Mouse (Mus musculus) mature B cell (primary cell): ENCODE measurements around the gene Olfr558.

ENCODE experiments used
- in situ Hi-C: fragments of 300-500 bp; cut with MboI; formaldehyde crosslinking; loops from 2 replicates; pipeline ENCODE4 v1.14.3; 2019

Gene Olfr558

DNA sequence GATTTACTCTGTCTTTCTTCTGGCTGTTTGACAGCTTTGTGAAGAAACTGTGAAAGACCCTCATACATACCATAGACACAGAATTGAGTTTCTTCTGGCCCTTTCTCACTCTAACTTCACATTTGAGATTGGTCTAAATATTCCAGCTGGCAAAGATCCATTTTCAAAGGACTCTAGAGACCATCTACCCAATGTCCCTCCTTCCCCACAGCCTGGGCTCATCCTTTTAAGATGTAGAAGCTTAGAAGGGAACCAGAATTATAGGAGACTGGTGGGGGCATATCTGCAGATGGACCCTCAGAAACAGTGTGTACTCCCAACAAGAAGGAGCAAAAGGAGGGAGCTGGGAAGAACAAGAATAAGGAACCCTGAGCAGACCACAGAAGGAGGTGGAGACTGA lies at the start of gene Olfr558:
Gene Olfr558 (plus strand): TSS at position 301 of the 400 bp plus-strand sequence.
- in situ Hi-C loops: no loop called here

- in situ Hi-C loops: no loop called here
Measured at GRCm38 (mm10) chr7:102658523-102658922, 43.5 kb upstream of the Olfr558 start, which contains the start of gene Olfr555. Gene Olfr555 (plus strand): TSS chr7:102658823.

DNA sequence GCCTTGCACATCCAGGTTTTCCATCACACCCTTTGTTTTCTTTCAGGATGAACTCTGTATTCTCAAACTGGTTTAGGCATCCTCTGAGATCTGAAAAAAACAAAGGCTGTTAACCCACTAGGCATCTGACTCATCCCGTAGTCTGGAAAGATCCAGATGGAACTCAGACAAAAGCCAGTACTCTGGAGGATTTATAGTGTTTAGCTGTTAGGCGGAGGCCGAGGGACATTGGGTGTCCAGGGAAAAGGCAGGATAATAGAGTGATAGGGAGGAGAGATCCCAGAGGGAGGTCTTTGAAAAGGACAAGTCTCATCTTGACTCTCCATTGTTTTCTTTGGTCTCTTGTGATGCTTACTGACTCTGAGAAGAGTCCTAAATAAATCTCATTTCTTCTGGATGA lies 37.4 kb upstream of the Olfr558 start, which contains the start of gene Olfr556:
Gene Olfr556 (plus strand): TSS at position 301 of the 400 bp plus-strand sequence.
- in situ Hi-C loops: no loop called here

DNA sequence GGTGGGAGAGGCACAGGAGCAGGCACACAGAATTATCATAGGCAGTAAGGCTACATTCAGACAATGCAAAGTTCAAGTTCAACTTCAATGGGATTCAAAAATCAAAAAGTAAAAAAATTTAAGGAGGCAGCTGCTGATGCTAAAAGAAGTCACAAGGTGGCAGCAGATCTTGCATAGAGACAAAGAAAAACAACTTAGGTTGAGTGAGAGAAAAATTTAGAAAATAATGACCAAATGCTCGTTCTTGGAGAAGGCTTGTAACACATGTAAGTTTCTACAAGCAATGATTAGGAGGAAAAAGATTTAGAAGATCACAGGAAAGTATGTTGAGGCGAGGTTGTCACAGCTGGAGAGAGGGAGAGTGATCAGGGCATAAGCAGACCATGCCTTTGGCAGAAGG lies 36.6 kb upstream of the Olfr558 start:
- in situ Hi-C loops: no loop called here

- in situ Hi-C loops: no loop called here
Measured at GRCm38 (mm10) chr7:102676225-102676624, 25.8 kb upstream of the Olfr558 start.

- in situ Hi-C loops: no loop called here
Measured at GRCm38 (mm10) chr7:102681916-102682315, 20.1 kb upstream of the Olfr558 start.

DNA sequence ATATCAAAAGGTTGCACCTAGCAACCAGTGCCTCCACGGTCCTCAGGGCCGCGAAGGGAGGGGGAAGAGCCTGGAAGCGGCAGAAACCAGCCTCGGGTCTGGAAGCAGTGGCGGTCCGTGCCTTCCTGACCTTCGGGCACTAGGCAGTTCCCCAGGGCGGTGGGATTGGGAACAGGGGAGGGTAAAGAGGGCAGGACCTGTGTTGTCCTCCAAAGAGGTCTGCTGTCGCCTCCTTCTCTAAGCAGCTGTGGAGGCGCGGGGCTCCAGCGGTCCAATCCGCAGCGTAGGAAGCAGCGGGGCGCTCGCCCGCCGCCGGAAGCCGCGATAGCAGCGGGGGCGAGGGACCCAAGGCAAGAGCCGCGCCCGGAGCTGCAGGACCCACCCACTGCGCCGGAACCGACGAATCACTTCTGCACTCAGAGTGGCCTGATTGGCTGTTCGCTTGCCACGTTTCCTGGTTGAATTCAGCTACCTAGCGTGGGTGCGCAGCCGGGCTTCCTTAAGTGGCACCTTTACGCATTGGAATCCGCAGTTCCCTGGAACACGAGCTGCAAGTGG lies 15.0 kb upstream of the Olfr558 start, which contains the start of gene Trim68:
Gene Trim68 (minus strand): TSS at position 384 of the 558 bp plus-strand sequence.
- in situ Hi-C loops: no loop called here

DNA sequence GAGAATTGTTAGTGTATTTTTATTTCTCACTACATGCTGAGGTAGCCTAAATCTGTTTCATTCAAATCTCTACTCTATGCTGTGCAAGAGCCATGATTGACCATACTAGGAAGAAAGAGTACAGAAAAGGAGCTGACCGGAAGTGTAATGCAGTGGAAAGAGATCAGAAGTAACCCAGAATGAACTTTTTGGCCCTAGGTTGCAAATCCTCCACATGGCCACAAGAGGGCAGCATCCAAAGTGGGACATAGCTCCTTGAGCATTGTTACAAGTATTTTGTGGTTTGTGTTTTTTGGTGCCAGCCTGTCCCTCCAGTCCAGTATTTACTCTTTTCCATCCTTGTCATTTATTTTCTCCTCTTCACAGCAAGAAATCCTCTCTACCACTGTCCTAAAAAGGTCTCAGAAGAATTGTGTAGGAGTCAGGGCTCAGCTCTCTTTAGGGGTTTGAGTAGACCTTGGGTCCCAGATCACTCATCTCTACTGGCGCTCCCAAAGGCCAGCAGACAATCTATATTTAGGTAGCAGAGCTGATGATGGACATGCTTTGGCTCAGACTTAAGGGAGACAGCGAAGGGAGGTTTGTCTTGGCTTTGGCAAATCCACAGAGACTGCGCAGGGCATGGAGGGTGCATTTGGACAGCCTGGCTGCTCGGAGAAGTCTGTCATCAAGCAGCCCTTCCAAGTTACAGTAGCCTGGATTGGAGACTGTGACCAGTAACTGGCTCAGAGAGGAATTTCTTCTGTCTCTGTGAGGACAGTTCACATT lies 6.5 kb upstream of the Olfr558 start, which contains the start of gene Olfr557:
Gene Olfr557 (plus strand): TSS at position 553 of the 768 bp plus-strand sequence.
- in situ Hi-C loops: no loop called here

DNA sequence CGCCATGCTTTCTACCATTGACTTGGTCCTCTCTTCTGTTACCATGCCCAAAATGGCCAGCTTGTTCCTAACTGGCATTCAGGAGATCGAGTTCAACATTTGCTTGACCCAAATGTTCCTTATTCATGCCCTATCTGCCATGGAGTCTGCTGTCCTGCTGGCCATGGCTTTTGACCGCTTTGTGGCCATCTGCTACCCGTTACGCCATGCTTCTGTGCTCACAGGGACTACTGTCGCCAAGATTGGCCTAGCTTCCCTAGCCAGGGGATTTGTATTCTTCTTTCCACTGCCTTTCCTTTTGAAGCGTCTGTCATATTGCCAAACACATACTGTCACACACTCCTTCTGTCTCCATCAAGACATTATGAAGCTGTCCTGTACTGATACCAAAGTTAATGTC lies 3.6 kb upstream of the Olfr558 start:
- in situ Hi-C loops: no loop called here

DNA sequence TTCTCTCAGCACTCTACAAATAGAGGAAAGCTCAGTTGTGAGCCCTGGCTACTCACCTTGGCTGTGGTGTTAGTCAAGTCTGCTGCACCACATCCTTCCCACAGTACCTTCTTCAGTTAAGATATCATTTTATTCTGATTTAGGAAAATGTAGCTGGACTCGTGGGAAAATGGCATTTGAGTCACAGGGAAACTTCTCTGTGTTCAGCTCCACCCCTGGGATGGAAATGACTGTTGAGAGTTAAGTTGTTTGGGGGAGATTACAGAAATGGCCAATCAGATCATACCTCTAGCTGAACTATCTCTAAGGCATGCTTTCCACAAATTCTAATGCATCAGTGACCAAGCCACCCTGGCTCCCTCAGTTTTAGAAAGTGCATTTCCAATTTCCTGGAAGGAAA lies 17.0 kb downstream of the Olfr558 start, which contains the start of gene Olfr33:
Gene Olfr33 (minus strand): TSS at position 101 of the 400 bp plus-strand sequence.
- in situ Hi-C loops: no loop called here

- in situ Hi-C loops: no loop called here
Measured at GRCm38 (mm10) chr7:102727391-102727790, 25.4 kb downstream of the Olfr558 start, which contains the start of gene Olfr559. Gene Olfr559 (minus strand): TSS chr7:102727491.

- in situ Hi-C loops: no loop called here
Measured at GRCm38 (mm10) chr7:102733793-102734192, 31.8 kb downstream of the Olfr558 start.

DNA sequence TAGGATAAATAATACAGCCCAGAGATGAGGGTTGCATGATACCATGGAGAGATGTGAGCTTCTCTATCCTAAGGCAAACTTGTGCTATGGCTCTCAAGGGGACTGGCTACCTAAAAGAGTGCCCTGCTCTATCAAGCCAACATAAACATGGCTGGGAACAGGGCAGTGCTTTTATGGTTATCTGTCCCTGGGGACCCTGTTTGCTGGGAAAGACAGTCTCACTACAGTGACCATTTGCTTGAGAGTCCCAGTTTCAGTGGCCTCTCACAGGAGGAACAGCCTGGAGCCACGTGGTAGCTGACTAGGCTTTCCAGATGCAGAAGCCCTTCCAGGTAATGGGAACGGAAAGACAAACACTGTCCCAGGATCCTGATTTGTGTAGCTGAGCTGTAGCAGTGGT lies 35.7 kb downstream of the Olfr558 start:
- in situ Hi-C loops: no loop called here

GRCm38 (mm10) chr7:102752086-102752485 lies 50.1 kb downstream of the Olfr558 start:
- in situ Hi-C loops: no loop called here

- in situ Hi-C loops: no loop called here
Measured at GRCm38 (mm10) chr7:102759266-102759665, 57.3 kb downstream of the Olfr558 start, which contains the start of the genes Olfr560 and Olfr78. Gene Olfr560 (minus strand): TSS chr7:102759366. Gene Olfr78 (minus strand): TSS chr7:102759471.
